Mouse (Mus musculus): ENCODE data around the gene Ifitm5. TPM values are rescaled to one million over a fixed set of nuclear protein-coding genes. Genes with fewer than 3 reads are reported as not detected.
"Not testable (repeated sequence)": the region's sequence is repeated elsewhere in the genome, so short reads cannot be mapped to it uniquely, and the experiment has no call there.

Ifitm5 gene
- 1 to 10 TPM; 2.6 to 2.8 TPM for total RNA-seq (2021)
- long read RNA-seq, experiment 1 = 0 reads
- long read RNA-seq, experiment 2 = 0 reads

DNA sequence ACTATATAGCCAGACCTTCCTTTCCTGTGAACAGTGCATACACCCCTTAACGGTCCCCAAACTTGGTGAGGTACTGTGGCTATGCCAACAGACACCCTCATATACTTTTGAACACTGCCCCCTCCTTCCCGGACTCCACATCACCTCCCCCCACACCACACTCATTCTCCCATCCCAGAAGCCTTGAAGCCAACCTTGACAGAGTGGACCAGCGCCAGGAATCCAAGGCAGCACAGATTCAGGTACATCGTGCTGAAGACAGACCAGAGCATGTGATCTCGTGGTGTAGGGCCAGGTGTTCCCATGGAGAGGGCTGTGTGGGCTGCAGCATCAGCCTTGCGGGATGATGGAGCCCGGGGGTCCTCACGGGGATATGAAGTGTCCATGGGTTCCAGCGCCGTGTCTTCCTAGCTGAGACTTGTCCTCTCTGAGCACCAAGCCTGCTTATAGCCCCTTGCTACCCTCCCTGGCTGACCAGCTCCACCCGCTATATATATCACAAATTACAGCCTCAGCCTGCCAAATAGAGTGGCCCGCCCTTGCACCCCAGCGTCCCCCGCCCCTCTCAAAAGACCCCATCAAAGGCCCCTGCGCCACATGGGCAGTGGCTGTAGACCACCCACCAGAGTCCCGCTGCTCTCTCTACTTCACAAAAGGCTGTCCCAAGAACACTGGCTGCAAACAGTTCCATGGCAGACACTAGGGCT, at the start of gene Ifitm5:
Gene Ifitm5, minus strand, starts transcription at position 468 of the 707 bp plus-strand sequence.
- DNase-seq (ENCODE audit: low spot score in 2 of 2) = no peak

DNA sequence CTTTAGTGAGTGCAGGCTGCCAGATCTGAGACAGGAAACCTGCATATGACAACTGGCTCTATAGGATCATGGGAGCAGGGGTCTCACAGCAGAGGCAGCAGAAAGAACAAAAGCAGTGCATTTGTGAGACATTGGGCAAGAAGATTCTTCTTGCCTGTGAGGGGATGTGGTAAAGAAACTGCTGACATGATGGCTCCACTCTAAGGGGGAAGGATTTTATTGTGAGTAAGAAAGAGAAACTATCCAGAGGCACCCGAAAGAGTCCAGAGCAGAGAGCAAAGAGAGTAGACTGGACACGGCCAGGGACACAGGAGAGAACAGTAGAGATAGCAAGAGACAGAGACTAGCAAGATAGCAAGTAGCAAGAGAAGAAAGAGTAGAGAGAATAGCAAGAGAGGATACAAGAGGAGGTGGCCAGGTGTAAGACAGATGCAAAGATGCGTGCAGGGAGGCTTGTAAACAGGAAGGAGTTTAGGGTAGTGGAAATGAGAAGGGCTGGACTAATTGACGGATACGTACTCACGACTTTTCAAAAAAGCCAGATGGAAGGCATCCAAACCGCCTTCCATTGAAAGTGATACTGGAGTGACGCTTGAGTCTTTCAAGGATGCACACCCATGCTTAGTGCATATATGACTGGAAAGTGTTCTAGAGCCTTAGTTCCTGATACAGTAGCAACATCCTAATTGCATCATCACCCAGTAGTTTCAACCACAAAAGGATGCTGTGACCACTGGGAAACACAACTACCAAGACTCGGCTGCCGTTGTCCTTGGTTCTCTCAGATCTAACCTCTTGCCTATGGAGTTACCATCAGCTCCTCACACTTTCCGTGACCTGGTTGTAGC, 49.0 kb upstream of the Ifitm5 start:
- no peak for DNase-seq (ENCODE audit: low spot score in 2 of 2)

DNA sequence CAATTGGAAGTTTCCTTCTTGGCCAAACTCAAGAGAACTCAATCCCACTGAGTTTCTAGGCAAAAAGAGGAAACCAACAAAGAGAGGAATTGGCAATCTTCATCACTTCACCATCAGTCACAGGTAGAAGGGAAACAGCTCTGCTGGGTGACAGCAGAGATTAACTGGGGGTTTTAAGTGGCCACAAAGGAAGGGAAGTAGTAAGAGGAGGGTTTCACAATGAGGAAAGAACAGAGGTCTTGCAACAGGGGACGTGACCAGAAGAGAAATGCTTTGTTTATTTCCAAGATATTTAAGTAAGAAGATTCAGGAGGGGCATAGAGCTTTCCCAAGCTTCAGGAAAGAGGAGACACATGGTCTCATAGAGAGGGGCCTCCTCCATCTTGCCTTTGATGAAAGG, 47.7 kb upstream of the Ifitm5 start:
- DNase-seq (ENCODE audit: low spot score in 2 of 2) = no peak

DNA sequence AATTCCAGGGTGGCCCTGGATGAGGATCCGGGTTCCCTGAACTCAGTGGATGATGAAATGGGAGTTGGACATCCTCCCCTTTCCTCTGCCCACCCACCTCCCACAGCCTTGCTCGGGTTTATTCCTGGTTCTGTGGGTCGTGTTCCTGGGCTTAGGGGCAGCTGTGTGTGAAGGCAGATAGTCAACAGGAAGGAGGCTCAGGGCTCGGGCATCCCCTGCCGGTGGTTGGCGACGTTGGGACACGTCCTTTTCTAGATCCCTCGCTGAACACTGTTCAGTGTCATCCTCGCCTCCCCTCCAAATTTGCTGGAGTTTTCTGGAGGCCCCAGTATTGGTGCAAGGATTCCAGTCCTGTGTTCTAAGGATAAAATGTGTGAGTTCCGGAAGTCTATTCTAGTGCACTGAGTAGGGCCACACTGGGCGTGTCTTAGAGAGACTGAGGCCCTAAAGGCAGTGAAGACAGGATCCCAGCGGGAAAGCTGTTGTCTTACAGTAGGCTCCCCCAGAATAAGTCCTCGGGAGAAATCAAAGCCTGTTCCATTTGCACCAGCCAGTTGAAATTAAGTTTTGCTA, 41.1 kb upstream of the Ifitm5 start:
- no peak for DNase-seq (ENCODE audit: low spot score in 2 of 2)

DNA sequence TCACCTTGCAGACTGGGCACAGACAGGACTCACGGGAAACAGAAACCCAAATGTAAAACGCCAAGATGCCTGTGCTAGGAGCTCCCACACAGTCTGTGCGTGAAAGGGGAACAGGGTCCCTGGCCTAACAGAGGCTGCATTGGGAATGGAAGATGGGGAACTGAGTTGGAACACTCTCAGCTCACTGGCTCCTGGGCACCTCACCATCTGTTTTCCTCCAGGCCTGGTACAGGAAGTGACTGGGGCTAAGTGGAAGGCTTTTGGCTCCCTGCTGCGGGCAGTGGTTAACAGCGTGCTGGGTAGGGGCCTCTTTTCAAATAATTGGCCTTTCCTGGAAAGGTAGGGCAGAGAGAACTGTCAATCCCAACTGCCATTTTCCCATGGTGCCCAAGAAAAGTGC, 40.5 kb upstream of the Ifitm5 start:
- DNase-seq (ENCODE audit: low spot score in 2 of 2) = no peak

DNA sequence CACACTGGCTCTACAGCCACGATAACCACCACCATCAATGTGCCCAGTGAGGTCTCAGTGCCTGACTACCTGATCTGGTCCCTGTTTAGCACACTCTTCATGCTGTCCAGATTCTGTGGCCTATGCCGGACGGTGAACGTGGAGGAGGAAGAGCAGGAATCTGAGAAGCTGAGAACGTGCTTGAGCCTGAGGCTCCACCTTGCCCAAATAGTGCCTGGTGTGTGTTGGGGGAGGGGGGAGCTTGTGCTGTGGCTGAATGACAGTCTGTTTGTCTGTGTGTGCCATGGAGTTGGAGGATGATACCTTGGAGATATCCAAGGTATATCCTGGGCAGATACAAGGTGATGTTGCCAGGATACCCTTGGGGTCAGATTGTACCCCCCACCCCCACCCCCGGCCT, 40.1 kb upstream of the Ifitm5 start:
- no peak for DNase-seq (ENCODE audit: low spot score in 2 of 2)

DNA sequence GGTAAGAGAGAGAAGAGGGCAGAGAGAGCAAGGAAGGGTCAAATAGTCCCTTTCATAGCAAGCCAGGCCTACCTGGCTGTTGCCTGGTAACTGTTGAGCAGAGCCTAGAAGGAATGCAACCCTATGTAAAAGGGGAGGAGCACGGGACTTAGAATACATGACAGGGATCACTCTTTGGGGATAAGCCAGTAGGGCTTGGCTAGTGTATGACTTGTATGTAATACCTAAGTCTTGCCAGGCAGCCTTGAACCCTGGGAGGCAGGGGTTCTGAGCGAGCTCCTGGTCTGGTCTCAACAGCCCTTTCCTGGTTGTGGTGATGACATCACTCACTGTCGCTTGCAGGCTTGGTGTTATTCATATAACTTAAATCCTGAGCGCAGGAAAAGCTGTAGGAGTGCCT, 38.9 kb upstream of the Ifitm5 start:
- DNase-seq (ENCODE audit: low spot score in 2 of 2) = no peak

DNA sequence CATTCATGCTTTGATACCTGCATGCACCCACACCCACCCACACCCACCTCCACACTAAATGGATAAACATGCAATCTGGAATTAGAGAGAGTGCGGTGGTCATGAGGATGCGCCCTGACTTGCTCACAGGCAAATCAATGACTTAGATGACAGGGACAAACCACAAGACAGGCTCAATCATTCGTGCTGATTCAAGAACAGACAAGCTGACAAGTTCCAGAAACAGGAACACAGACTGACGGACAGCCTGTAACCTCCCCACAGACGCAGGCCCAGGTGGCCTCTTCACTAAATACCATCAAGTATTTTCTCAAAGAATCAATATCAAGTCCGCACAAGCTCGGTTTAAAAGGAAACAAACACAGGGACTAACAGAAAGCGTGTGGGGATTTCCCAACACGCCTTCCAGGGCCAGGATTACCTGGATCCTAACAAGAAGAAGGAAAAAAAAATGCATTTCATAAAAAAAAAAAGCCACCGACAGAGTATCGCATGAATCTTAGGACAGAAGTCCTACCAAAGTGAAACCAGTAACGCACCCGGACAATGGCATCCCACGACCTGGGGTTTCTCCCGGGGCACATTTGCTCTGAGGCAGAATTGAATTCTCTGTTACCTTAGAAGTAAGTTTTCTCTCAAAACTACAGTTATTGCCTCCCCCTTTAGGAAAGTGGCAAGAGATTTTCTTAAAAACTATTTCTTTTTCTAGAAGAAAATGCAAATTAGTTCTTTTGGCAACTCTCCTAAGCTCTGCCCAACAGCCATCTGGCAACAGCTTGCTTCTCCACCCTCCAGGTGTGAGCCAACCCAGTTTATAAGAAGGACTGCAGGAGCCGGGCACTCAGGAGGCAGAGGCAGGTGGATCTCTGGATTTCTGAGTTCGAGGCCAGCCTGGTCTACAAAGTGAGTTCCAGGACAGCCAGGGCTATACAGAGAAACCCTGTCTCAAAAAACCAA, 37.4 kb upstream of the Ifitm5 start:
- DNase-seq (ENCODE audit: low spot score in 2 of 2) = no peak

DNA sequence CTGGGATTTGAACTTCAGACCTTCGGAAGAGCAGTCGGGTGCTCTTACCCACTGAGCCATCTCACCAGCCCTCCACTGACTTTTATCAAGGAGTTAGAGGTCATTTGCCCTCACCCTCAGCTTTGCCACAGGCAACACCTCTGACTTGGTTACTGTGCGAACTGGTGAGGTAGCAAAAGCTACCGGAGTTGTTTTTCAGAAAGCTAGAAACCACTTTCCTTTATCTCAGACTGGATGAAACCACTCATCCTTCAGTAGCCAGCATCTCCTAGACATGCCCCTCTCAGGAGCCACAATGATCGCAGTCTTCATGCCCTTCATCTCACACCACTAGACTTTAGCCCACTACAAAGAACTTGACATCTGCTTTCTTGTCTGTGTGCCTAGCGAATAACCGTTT, 32.9 kb upstream of the Ifitm5 start:
- no peak for DNase-seq (ENCODE audit: low spot score in 2 of 2)

DNA sequence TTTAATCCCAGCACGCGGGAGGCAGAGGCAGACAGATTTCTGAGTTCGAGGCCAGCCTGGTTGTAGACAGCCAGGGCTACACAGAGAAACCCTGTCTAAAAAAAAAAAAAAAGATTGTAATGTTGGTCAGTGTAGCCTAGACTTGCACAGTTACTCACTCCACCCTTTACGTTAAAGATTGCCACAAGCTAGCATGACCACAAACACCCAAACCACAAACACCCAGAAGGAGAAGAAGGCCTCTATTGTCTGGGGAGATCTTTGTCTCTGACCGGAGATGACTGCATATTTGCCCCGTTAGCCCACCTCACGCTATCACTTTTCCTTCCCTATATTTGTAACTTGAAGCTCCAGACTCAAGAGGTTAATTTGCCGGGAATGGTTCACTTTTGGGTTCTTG, 31.6 kb upstream of the Ifitm5 start:
- DNase-seq (ENCODE audit: low spot score in 2 of 2) = no peak

DNA sequence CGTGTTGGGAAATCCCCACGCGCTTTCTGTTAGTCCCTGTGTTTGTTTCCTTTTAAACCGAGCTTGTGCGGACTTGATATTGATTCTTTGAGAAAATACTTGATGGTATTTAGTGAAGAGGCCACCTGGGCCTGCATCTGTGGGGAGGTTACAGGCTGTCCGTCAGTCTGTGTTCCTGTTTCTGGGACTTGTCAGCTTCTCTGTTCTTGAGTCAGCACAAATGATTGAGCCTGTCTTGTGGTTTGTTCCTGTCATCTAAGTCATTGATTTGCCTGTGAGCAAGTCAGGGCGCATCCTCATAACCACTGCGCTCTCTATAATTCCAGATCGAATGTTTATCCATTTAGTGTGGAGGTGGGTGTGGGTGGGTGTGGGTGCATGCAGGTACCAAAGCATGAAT, 26.6 kb upstream of the Ifitm5 start:
- DNase-seq (ENCODE audit: low spot score in 2 of 2) = not testable (repeated sequence)

DNA sequence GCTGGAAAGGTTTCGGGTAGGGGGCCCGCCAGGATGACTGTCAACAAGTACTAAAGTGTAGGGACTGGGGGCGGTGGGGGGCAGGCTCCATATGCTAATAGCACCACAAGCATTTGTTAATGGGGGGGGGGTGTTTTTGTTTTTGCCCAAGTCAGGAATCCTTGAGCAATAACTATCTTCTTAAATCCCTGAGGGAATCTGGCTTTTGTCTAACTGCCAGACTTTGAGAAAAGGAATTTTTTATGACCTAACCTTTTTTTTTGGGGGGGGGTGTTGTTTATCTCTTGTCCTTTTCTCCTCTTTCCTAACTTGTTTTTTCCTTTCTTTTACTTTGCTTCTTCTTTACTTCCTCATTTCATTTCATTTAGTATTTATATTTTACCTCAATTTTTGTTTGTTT, 25.4 kb upstream of the Ifitm5 start:
- no peak for DNase-seq (ENCODE audit: low spot score in 2 of 2)

DNA sequence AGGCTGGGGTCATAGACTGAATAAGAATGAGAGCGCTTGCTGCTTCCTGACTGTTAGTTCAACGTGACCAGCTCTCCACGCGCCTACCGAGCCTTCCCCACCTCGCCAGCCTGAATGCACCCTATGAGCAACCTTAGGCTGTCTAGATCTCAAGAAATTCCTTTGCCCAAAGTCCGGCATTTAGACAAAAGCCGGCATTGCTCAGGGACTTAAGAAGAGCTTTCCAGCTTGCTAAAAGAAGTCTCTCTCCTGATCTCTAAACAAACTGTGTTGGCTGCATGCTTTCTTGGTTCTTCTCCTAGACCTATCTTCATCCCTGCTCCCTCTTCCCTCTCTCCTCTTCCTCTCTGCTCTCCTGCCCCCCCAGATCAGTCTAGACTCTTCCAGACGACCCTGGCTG, 24.8 kb upstream of the Ifitm5 start:
- DNase-seq (ENCODE audit: low spot score in 2 of 2) = no peak

DNA sequence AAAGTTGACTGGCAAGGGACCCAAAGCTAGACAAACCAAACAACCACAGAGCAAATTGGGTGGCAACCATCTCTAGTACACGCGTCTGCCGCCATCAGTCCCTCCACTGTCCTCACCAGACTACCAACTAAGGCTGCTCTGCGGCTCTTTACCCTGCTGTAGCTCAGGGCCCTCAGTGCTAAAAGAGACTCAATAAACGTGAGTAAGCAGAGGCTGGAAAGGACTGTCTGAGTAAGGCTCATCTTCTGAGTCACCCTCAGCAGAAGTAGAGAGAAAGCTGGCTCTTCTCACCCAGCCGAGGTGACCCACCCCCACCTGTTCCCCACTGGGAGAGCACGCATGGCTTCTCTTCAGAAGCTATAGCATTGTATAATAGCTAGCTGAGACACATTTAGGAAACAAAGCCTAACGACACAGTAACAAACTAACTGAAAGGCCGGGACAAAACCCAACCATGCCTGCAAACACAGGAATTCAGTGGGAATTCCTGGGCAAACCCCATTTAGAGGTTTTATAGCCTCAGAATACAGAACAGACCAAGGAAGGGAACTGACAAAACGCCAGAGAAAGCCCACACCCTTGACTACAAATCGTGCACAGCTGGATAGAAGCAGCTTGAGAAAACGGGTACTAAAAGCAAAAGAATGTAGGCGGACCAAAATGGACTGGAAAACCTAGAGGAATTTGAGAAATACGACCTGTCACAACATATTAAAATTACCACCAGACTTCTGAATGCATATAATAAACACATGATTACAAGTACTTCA, 23.5 kb upstream of the Ifitm5 start:
- DNase-seq (ENCODE audit: low spot score in 2 of 2) = no peak

DNA sequence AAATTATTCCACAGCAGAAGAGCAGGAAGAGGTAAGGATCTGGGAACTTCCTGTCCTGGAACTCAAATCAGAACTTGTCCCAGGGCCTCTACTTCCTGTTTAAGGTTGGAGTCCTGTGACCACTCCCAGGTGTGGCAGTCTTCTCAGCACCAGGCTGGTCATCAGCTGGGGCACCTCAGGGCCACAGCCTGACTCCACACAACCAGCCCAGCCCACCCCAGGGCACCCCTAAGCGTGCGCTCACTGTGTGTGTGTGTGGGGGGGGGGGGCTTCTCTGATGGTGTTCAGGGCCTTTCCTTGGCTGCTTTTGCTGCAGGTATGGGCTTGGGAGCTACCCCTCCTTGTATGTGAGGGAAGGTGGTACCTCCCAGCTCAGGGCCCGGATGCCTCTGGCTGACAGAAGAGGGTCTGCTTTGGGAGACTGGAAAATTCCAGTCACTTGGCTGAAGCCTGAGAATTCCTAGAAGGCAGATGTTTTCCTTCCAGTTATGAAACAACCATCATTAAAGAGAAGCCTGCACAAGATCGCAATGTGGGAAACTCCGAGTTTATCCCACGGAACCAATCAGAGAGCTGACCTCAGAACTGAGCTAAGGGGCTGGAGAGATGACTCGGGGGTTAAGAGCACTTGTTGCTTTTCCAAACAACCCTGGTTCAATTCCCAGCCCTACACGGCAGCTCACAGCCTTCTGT, 21.5 kb upstream of the Ifitm5 start:
- no peak for DNase-seq (ENCODE audit: low spot score in 2 of 2)

DNA sequence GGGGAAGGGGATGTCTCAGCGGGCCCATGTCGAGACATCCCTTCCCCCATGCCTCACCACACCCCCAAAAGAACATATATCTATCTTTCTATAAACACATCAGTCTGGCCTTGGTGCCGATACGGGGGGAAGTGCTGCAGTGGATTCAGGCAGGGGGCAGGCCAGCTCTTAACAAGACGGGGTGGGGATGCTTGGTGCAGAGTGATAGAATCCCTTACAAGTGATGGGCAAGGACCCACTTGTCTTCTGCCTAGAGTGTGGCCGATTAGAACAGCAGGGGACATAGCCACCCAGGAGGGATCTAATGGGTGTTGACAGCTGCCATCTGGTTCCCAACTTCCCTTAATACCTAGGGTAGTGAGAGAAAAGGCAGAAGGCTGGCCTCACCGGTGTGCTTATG, 20.8 kb upstream of the Ifitm5 start:
- no peak for DNase-seq (ENCODE audit: low spot score in 2 of 2)

DNA sequence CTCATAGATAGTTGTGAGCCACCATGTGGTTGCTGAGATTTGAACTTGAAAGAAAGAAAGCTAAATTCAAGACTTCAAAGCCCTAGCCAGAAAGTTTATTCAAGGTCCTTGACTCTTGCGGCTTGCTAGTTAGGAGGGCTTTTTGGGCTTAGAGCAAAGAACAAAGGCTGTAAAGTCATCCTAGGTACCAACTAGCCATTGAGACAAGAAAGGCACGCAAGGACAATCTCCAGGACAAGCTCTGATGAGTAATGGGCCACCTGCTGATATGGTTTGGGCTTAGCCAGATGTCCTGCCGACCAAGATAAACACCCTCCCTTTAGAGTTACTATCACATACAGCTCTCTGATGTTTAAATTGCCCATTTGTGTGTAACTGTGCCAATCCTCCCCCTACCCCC, 18.6 kb upstream of the Ifitm5 start:
- DNase-seq (ENCODE audit: low spot score in 2 of 2) = not testable (repeated sequence)

DNA sequence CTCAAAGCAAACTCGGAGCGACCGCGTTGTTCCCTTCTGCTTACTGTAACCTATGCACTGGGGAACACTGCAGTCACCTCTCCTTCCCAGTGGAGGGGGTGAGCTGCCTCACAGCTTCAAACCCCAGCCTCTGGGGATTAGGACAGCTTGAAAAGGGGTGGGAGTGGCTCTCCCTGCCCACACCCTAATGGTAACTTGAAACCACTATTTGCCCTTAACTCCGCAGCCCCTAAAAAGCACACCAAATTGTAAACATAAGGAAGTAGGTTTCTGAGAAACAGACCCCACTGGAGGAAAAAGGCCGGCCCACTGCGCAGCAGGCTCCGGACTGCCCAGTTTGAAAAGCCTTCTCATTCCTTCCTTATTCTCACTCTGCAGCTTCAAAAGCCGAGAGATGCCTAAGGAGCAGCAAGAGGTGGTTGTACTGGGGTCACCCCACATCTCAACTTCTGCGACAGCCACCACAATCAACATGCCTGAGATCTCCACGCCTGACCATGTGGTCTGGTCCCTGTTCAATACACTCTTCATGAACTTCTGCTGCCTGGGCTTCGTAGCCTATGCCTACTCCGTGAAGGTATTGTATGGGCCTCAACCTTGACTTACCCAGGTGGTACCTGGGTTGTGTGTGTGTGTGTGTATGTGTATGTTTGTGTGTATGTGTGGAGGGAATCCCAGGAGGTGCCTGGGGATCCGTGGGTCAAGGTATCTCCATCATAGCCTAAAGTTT, 17.9 kb upstream of the Ifitm5 start:
- no peak for DNase-seq (ENCODE audit: low spot score in 2 of 2)

DNA sequence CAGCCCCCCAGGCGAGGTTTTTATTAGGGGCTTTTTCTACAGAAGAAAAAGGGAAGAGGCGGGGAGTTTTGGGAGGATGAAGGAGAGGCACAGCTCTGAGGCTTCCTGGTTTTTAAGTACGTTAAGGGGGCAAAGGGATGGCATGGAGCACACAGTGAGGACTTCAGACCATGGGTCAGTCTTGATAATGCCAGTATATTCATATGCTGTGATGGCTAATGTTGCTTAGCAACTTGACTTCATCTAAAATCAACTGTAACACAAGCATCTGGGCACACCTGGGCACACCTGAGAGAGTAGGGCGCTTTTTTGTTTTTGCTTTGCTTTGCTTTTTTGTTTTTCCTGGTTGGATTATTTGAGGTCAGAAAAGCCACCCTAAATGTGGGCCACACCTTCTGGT, 16.8 kb upstream of the Ifitm5 start, which contains the start of gene Ifitm1:
Gene Ifitm1, plus strand, starts transcription at position 301 of the 400 bp plus-strand sequence.
- DNase-seq (ENCODE audit: low spot score in 2 of 2) = no peak
